Mouse (Mus musculus) lung, adult 2 months (tissue): ENCODE data around the gene Rnf39.

Experiments
- CTCF ChIP-seq: fragments of 200-500 bp; IDR thresholded peaks from 2 replicates; pipeline ENCODE4 v1.5.1; 2011; ENCODE audit warnings: mild to moderate bottlenecking, low read length, control low read depth; ENCODE audit not compliant: insufficient read depth
- POLR2A ChIP-seq: fragments of 200-500 bp; IDR thresholded peaks from 2 replicates; pipeline ENCODE4 v1.6.1; 2011; ENCODE audit warnings: low read depth, mild to moderate bottlenecking, control low read depth, low read length, borderline replicate concordance; ENCODE audit errors: extremely low read depth

GRCm38 (mm10) chr17:36942791-36943471 lies at the start of gene Rnf39:
- TF ChIP-seq CTCF (no peak), POLR2A (peak; percentile 82; the same call in 1 of the 2 replicates)
